Mouse (Mus musculus): ENCODE measurements at regions not wholly inside any gene's neighbourhood (a gene's known extent, or its start where the extent isn't known, plus 50 kb on each side); places are given as distances from the start of the nearest gene placed in this dataset.

DNA sequence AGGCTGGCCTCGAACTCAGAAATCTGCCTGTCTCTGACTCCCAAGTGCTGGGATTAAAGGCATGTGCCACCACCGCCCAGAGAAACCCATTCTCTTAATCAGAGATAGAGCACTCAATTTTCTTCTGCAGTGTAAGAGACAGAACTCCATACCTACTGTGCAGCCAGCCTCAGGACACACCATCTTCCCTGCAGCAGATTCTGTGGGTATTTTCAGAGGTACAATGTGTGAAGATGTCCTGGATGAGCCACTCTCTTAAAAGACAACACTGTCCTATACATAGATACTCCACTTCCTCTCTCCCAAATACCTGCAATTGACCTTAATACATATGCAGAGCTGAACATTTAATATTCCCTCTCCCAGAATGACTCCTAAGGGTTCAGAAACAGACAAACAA is 111.5 kb downstream of the Nr1d2 start:
- DNase-seq (ENCODE audit: low spot score in 2 of 2), result no peak

DNA sequence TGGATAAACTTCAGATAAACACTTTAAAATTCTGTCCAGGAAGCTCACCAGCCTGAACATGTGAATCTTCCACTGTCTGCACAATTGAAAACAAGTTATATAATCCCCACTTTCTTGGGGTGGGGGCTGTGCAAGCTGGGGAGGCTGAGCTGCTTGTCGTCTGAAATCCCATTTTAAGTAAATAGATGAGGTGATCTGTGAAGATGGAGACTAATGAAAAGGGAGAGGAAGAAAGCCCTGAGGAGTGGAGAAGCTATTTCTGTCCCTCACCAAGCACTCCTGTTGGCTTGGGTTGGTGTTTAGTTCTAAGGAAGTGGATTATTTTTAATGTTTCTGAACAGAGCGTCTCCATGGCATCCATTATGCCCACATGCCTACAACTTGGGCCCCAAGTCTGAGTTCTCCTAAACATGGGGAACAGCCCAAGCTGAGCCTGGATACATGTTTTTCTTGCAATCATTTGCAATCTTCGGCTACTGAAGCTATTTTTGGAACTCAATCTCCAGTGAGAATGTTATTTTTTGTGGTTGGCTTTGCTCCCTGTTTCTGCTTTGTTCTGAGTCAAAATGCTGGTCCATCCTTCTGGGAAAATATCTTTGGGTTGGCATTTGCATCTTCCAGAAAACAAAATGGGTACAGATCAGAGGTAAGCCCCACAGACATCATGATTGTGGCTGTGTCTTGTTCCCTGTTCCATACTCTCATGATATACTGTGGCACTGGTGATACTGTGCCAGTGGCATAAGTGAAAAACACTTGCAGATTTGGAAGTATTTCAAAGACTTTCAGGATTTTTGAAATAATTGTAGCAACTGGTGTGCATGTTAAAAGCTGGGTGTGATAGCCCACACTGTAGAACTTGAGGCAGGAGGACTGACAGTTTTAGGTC is 131.8 kb downstream of the Nr1d2 start:
- DNase-seq (ENCODE audit: low spot score in 2 of 2), result peak; percentile 45 to 76

DNA sequence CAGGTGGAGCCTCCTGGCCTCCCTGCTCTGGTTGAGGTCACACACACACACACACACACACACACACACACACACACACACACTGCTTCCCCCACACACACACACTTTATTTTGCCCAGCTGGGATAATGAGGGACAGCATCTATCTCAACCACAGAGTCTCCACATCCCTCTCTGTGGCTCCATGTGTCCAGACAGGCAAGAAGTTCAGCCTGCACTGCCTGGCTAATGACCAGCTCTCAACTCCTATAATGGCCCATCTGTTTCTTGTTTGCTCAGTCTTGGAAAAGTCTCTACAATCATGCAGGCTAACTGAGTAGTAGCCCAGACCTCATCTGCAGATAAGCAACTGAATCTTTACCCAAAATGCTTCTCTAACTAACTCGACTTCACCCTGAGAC is 133.3 kb downstream of the Nr1d2 start:
- no peak for DNase-seq (ENCODE audit: low spot score in 2 of 2)

DNA sequence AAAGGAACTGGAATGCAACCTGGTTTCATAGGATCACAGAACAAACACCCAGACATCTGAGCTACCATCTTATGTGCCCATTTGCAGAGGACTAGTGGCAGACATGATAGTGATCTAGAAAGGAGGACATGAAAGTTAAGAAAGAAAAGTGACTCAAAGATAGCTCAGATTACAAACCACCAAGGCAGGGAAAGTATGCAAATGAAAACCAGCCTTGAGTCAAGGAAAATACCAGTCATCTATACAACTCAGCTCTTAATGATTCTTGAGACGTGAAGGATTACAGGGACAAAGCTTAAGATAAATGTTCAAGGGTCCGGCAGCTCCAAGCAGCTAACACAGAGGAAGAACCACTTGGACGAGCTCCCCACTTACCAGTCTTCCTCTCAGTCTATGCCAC is 138.7 kb downstream of the Nr1d2 start:
- no peak for DNase-seq (ENCODE audit: low spot score in 2 of 2)
